Comparison of ENCODE assay signal across 14 mouse cellular contexts in genomic region chr16:78294606-78295275, GRCm38 (mm10). TPM values are rescaled to one million over a fixed set of nuclear protein-coding genes. Genes with fewer than 3 reads are reported as not detected.
DNase-seq lines count a peak whose midpoint lies in the region; ATAC-seq lines count a peak whose summit lies in the region.
"Had no signal": no experiment of that assay in that cellular context is flagged by ENCODE, and none has a peak within 500 bp of the region (broad histone marks: within the 10 kb centered on the region; RNA-seq: fewer than 3 reads in every experiment).

No protein-coding gene starts in this region.

- peaks cover 3% of the 10 kb centered on the region; the same call in 1 of the 2 replicates for H3K27me3 ChIP-seq in heart, embryonic 13.5 days (replicated peaks)
- H3K27me3 ChIP-seq in heart, embryonic 10.5 days (ENCODE audit: insufficient read depth, poor library complexity, severe bottlenecking), result no peaks in the 10 kb centered on the region
- H3K27me3 ChIP-seq in lung, embryonic 16.5 days (ENCODE audit: control insufficient read depth, insufficient read depth, low read depth, low read length), result no peaks in the 10 kb centered on the region; the same call in 1 of the 2 replicates
- H3K27me3 ChIP-seq: embryonic facial prominence, embryonic 12.5 days; hindbrain, embryonic 15.5 days had no signal

- H3K9ac ChIP-seq in heart, embryonic 13.5 days, result 0 out of 2 replicates have a peak overlapping the region, but pooled peaks have one; percentile 9
- H3K9ac ChIP-seq in lung, embryonic 16.5 days (ENCODE audit: low read length), result no peak overlapping the region
- H3K9ac ChIP-seq: embryonic facial prominence, embryonic 12.5 days; forebrain, postnatal 0 days; hindbrain, embryonic 15.5 days had no signal

- no peak overlapping the region for H3K4me2 ChIP-seq in heart, embryonic 13.5 days
- no peak overlapping the region for H3K4me2 ChIP-seq in lung, embryonic 16.5 days (ENCODE audit: low read depth, low read length)
- H3K4me2 ChIP-seq: embryonic facial prominence, embryonic 12.5 days; hindbrain, embryonic 15.5 days had no signal

- H3K9me3 ChIP-seq in heart, embryonic 13.5 days, result no peaks in the 10 kb centered on the region
- no peaks in the 10 kb centered on the region for H3K9me3 ChIP-seq in heart, embryonic 10.5 days
- no peaks in the 10 kb centered on the region for H3K9me3 ChIP-seq in lung, embryonic 16.5 days (ENCODE audit: control insufficient read depth, low read length)
- H3K9me3 ChIP-seq: embryonic facial prominence, embryonic 12.5 days; hindbrain, embryonic 15.5 days had no signal

- H3K4me3 ChIP-seq in heart, embryonic 13.5 days, result no peak overlapping the region
- H3K4me3 ChIP-seq in heart, embryonic 10.5 days, result no peak overlapping the region
- no peak overlapping the region for H3K4me3 ChIP-seq in lung, embryonic 16.5 days (ENCODE audit: low read length)
- H3K4me3 ChIP-seq: embryonic facial prominence, embryonic 12.5 days; hindbrain, embryonic 15.5 days had no signal

- no peak for DNase-seq in heart, embryonic 10.5 days (ENCODE audit: low spot score)
- DNase-seq in thymus, postnatal 0 days (ENCODE audit: low spot score), result peak; percentile 52
- no peak for DNase-seq in urinary bladder, postnatal 10 days (ENCODE audit: low spot score)
- DNase-seq in urinary bladder, adult 18-20 months (ENCODE audit: low spot score in 2 of 2), result no peak
- DNase-seq: adrenal gland, adult 2 months; cerebellum, adult 18-20 months; forebrain, postnatal 0 days; kidney, postnatal 10 days had no signal

- peaks cover 12% of the 10 kb centered on the region for H3K4me1 ChIP-seq in heart, embryonic 13.5 days
- H3K4me1 ChIP-seq in heart, embryonic 10.5 days, result peaks cover 14% of the 10 kb centered on the region
- H3K4me1 ChIP-seq in lung, embryonic 16.5 days (replicated peaks; ENCODE audit: control insufficient read depth, insufficient read depth, low read length), result no peaks in the 10 kb centered on the region
- H3K4me1 ChIP-seq: embryonic facial prominence, embryonic 12.5 days; hindbrain, embryonic 15.5 days had no signal

- no peaks in the 10 kb centered on the region for H3K36me3 ChIP-seq in heart, embryonic 13.5 days
- no peaks in the 10 kb centered on the region for H3K36me3 ChIP-seq in heart, embryonic 10.5 days
- no peaks in the 10 kb centered on the region for H3K36me3 ChIP-seq in lung, embryonic 16.5 days (ENCODE audit: control insufficient read depth, insufficient read depth, low read length)
- H3K36me3 ChIP-seq: embryonic facial prominence, embryonic 12.5 days; hindbrain, embryonic 15.5 days had no signal

- WGBS in heart, embryonic 13.5 days, result 42% methylated on average over 5 of the region's 5 CpGs
- 47% methylated on average over 5 of the region's 5 CpGs for WGBS in heart, embryonic 10.5 days
- WGBS in lung, embryonic 16.5 days, result 44% methylated on average over 5 of the region's 5 CpGs

- ATAC-seq in heart, embryonic 13.5 days (ENCODE audit: extremely low read depth, insufficient number of reproducible peaks, low FRiP score, low TSS enrichment), result no peak; the same call in 1 of the 2 replicates
- ATAC-seq in hematopoietic stem cell, adult 5-6 weeks (replicated peaks in 1 of 2; ENCODE audit: insufficient read depth in 1 of 2, low FRiP score in 2 of 2, low TSS enrichment in 1 of 2, low read depth in 1 of 2, poor library complexity in 2 of 2, severe bottlenecking in 2 of 2), result peak; percentile 27 to 53; a peak in 1 of 4 replicates
- ATAC-seq in lung, embryonic 16.5 days (ENCODE audit: low read depth), result peak; percentile 94
- no peak for ATAC-seq in granulocyte monocyte progenitor cell, adult 5-6 weeks (replicated peaks; ENCODE audit: poor library complexity, severe bottlenecking)
- ATAC-seq: forebrain, postnatal 0 days had no signal

- H3K27ac ChIP-seq in heart, embryonic 13.5 days (replicated peaks), result no peak overlapping the region
- no peak overlapping the region for H3K27ac ChIP-seq in heart, embryonic 10.5 days
- H3K27ac ChIP-seq in lung, embryonic 16.5 days (ENCODE audit: low read length), result peak overlapping the region; percentile 38
- H3K27ac ChIP-seq: embryonic facial prominence, embryonic 12.5 days; hindbrain, embryonic 15.5 days had no signal

RNA-seq across cellular contexts. Expression of gene Cxadr, which starts 6.5 kb away (rescaled TPM):
- 28.3 and 31.3 TPM in 2 replicates for polyA plus RNA-seq in heart, embryonic 13.5 days (2015; fragmentation: Nextera tagmentation; extraction: Ambion mirVana)
- 27.9 and 35.9 TPM in 2 replicates for polyA plus RNA-seq in heart, embryonic 10.5 days (2016; fragmentation: Nextera tagmentation; extraction: Ambion mirVana)
- 0.69 and 0.79 TPM in 2 replicates for total RNA-seq in hematopoietic stem cell, adult 5-6 weeks (2017)
- 35.3 and 35.7 TPM in 2 replicates for polyA plus RNA-seq in lung, embryonic 16.5 days (2015; fragmentation: Nextera tagmentation; extraction: Ambion mirVana)
- polyA plus RNA-seq in thymus, postnatal 0 days (2015; fragmentation: Nextera tagmentation; extraction: Ambion mirVana), result 3.6 and 4.0 TPM in 2 replicates
- 0.41 and 4.8 TPM in 2 replicates for total RNA-seq in granulocyte monocyte progenitor cell, adult 5-6 weeks (2014; fragmentation: Nextera tagmentation)
- 0.98 and 1.2 TPM in 2 replicates for total RNA-seq in granulocyte monocyte progenitor cell, adult 5-6 weeks (2017)

Comparison
In these comparisons a context has a peak if more than half of its experiments do, and no peak if none do; other contexts are left out.
1. ATAC-seq: peak in hematopoietic stem cell, adult 5-6 weeks (2 of 2) and lung, embryonic 16.5 days (single experiment); none in heart, embryonic 13.5 days (single experiment) and granulocyte monocyte progenitor cell, adult 5-6 weeks (single experiment).